Mouse (Mus musculus) left cerebral cortex, adult 8-10 months (tissue): ENCODE data around the gene Edem2. TPM values are rescaled to one million over a fixed set of nuclear protein-coding genes. Genes with fewer than 3 reads are reported as not detected.
"Not testable (repeated sequence)": the region's sequence is repeated elsewhere in the genome, so short reads cannot be mapped to it uniquely, and the experiment has no call there.

Experiments used
- DNase-seq, 2 experiments: peaks; one replicate each; pipeline ENCODE4 v3.0.0; 2022; ENCODE audit warnings: low spot score in 2 of 2
- total RNA-seq, 4 experiments: library from RNA; stranded (reverse); gene quantifications; 2 replicates each; pipeline ENCODE4 v1.2.4; 2022

Gene Edem2
- total RNA-seq, 4 experiments from 2014 or later, result 21.9 to 23.9 (median 23.3) TPM

DNA sequence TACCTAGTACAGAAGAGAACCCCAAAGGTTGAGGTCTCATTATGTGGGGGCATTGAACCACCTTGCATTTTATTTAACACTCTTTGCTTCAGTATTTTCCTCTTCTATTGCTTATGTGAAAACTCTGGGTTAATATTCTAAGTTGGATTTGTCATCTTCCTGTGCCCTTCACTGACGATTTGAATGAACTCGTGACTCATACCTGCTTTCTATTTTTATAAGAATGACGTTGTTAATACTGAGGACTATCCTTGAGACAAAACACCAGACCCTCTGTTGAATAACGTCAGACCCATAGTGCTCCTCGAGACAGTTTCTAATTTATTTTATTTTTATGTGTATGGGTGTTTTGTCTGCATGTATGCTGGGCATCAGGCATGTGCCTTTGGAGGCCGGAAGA is 7.7 kb upstream of the Edem2 start:
- no peak for DNase-seq

DNA sequence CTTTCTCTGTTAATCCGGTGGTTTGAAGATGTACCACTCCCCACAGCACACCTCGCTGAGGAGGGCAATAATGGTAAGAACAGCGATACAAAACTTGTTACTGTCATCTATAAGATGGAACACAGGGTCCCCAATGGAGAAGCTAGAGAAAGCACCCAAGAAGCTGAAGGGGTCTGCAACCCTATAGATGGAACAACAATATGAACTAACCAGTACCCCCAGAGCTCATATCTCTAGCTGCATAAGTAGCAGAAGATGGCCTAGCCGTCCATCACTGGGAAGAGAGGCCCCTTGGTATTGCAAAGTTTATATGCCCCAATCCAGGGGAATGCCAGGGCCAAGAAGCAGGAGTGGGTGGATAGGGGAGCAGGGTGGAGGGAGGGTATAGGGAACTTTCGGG is 6.5 kb upstream of the Edem2 start, which contains the start of gene Gm17581:
TSS of gene Gm17581 (minus strand) at position 101 of the 400 bp plus-strand sequence.
- not testable (repeated sequence) for DNase-seq

DNA sequence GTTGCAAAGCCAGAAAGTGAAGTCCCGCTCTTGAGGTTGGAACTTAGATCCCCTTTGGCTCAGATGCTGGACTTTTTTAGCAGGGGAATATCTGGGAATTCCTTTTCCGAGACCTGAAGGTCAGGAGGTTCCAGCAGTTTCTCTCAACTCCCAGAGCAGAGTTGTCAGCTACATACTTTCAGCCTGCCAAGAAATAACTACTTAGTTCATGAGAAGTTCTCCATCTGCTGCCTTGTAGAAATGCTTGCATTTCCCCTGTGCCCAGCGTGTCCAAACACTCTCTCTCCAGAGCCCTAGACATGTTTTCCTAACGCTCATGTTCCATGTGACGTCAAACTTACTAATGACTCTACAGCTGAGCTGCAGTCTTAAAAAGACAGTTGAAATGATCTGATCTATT is 5.8 kb upstream of the Edem2 start:
- DNase-seq, result no peak

DNA sequence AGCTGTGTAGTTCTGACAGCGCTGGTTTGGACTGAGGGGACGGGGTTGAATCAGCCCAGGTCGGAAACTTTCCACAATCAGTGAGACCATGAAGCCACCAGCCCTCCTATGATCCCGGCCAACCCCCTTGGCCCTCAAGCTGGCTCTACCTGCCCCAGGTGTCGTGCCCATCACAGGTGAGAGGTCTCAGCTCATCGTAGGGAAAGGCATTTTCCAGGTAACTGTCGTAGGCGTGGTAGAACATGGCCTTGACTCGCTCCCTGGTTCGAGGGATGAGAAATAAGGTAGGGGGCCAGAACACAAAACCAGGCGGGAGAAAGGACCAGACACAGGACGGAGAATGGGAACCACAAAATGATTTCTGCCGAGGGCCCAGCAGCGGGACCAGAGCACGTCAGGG is 533 bp downstream of the Edem2 start:
- DNase-seq, result no peak

DNA sequence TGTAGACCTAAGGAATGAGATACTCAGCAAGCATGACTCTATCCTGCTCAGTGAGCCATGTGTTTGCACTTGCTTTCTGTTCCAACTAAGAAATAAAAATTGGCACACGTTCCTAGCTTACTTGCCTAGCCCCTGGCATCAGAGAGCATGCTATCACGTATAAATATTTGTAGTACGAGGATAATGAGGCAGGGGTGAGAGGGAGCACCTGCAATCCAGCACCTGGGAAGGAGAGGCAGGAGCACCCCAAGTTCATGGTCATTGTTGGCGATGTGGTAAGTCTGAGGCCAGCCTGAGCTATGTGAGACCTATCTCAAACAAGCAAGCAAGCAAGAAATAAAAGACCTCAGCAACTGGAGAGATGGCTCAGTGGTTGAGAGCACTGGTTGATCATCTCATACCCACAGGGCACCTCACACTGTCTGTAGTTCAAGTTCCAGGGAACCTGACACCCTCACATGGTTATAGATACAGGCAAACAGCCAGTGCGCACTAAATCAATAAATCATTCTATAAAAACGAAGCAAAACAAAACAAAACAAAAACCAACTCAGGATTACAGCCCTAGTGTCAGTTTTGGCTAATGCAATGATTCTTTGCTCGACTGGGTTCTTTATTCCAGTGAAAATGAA is 1.4 kb downstream of the Edem2 start:
- DNase-seq, result no peak

DNA sequence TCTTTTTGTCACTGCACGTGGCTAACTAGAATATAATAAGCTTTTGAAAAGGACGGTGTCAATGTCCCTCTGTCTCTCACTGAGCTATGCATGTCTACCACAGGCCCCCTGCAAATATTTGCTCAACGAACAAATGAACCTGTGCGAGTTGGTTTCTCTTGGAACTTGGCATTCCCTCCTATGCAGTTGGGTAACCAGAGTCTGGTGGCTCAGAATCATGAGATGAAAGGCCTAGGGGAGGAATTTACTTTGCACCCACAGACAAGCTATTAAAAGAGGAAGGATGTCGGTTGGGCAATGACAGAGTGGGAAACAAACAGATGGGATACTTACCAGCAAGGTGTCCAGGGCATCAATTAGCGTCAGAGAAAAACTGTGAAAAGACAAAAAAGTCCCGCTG is 3.0 kb downstream of the Edem2 start:
- no peak for DNase-seq

DNA sequence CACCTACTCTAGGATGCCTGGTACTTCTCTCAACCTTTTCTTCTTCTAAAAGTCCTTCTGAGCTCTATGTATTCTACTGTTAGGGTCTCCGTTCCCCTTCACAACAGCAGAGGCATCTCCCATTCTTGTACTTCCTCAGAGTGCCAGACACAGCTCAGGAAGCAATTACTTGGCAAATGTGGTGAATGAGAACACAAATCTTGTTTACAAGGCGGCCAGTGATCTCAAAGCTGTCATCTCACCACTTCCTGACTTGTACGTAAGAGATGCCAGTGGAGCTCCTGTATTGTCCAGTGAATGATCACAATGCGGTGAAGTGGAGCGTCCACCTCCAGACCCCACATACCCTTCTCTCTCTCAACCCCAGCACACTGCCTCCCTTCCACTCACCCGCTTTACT is 4.7 kb downstream of the Edem2 start:
- DNase-seq, result no peak

DNA sequence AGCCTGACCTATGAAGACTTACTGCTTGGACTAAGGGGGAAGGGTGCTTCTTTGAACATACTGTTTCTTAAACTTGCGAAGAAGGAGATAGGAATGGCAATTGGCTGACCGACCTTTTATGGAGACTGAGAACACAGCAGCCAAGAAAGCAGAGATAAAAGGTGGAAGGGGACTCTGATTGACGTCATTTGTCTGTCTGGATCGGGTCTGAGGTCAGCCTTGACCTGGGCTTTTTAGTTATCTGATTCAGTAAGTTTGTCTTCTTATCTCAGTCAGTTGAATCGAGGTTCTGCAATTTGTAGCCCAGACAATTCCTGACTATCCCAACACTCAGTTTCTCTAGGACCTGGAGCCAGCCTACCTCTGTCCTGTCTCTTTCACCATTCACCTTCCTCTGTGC is 5.2 kb downstream of the Edem2 start:
- DNase-seq, result no peak

DNA sequence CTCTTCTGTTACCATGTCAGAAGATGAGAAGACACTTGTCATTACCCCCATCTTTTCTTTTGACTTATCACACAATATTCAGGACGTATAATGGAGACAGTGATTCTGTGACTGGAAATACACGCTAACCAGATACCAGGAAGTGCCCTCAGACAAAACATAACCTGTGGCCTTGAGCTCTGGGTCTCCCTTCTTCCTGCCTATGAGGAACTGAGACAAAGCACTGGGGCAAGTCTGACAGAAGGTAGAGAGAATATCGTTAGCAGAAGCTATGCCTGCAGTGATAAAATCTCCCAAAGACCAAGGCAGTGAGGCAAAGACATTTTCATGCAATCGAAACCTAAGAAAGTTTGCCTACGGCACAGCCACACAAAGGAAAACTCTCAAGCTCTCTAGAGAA is 8.7 kb downstream of the Edem2 start:
- no peak for DNase-seq

DNA sequence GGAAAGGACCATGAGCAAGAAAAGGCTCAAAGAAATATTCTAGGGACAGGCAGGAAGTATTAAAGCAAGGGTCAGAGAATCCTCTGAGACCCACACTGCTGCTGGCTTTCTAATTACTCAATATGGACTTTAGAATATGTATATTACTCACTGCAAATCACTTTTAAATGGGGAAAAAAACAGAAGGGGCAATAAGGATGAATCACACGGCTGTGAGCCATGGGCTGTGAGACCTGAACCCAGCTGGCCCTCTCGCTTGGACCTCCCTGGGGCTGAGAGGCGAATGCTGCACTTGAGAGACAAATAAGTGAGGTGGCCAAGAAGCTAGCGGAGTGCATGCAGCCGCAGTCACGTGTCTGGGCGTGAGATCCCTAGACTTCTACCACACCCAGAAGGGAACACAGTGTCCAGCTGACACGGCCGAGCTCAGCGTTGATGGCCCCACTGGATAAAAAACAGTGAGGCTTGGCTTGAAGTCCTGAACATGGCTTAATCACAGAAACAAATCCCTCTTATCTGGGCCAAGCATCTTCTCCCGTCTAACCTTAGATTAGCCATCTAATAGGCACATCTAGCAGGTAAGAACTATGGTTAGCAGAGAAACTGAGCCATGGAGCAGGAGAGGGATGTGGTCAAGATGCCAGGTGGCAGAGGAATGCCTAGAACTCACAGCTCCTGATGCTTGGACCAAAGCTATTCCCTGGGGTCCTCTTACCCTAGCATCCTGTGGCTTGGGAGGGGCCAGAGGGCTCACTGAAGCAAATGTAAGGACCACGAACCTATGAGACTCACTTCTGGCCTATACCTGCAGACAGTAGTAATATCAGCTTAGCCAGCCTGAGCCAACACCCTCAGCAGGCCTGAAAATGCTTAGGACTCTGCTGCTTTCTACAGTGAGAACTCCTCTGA is 11.9 kb downstream of the Edem2 start:
- DNase-seq, result no peak

DNA sequence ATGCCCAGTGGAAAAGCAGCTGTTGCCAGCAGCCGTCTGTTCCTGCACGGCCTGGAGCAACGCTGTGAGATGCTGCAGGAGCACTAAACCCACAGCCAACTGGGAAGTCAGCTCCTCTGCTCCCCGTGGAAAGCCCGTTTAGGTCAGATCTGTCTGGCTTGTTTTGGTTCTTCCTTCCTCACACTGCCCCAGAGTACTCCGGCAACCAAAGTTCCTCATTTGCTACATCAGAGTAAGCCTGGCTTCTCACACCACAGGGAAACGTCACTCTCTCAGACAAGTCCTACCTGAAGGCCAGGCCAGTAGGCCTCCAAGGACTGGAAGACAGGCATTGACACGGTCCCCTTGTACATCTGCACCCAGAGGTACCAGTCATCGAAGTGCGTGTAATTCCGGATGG is 18.7 kb downstream of the Edem2 start:
- no peak for DNase-seq

DNA sequence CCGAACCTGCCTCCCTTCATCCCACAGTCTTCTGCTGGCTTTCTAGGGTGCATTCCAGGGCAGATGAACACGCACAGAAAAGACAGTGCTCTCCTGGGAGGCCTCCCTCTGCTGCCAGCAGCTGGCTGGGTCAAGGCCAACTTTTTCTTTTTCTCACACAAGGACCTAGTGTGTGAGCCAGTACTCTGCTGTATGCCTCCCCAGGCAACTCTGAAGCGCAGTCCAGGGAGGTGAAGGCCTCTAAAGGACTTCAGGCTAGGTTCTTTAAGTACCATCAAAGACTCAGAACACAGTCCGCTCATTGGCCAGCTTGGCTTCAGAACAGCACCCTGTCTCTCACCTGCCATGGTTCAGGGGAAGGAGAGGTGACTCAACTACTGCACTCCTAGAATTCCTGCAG is 22.0 kb downstream of the Edem2 start:
- no peak for DNase-seq

DNA sequence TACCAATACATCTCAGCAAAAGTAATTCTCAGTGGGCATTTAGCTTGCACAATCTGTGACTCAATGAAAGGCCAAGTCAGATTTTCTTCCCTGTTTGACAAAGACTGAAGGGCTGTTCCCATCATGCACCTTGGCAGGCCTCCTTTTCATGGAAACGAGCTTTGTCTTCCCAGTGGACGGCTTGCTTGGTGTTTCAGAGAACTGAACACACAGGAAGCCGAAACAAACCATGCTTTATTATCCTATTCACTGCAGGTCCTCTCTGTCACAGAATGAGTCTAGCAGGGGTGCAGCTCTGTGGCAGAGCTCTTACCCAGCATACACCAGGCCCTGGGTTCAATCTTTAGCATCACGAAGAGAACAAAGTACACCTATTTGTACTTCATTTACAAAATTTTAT is 25.6 kb downstream of the Edem2 start:
- no peak for DNase-seq

DNA sequence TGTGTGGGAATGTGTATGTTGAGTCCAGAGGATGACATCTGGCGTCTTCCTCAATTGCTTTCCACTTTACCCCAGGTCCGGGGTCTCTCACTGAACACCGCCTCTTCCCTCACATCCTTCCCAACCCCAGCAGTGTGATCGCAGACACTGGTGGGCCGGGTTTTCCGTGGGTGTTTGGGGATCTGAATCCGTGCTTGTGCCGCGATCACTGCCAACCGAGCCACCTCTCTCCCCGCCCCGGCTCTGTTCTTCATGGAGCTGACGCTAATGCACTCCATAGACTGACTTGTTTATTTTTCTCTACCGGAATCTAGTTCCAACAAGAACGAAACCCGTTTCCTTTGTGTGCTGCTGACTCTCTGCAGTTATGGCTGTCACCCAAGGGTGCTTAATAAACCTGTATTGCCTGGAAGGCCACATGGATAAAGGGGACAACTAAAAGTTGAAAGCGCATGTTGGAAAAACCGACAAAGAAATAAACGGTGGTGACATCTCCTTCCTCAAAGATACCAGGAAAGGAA is 27.8 kb downstream of the Edem2 start:
- no peak for DNase-seq

DNA sequence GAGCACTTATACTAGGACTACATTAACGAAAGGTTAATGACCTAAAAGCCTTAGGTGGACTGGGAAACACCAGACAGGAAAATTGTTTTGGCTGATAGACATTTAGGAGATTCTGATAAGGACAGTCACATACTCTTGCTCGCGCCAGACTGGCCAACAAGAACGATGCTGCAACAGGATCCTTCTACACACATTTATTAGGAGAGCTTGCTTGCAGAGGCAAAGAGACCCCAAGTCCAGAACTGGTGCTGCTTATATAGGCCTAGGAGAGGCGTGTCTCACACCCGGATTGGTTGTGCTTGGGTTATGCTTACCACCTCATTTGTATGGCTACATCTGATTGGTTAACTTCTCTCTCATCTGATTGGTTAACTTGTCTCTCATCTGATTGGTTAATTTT is 30.8 kb downstream of the Edem2 start:
- not testable (repeated sequence) for DNase-seq

DNA sequence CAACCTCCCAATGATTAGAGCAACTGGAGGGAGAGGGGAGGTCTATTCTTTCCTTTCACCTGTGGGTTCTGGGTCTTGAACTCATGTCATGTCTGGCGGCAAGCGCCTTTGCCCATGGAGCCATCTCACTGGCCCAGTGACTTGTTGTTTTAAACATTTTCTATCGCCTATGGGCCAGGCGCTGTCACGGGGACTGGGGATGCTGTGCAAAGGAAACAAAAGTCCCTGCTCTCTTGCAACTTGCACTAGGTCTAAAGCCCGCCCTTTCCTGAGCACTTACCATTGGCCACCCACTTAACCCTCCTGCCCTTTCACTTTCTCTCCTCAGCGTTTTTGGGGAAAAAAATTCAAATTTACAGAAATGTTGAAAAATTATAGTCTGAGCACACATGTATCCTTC is 32.4 kb downstream of the Edem2 start:
- no peak for DNase-seq

DNA sequence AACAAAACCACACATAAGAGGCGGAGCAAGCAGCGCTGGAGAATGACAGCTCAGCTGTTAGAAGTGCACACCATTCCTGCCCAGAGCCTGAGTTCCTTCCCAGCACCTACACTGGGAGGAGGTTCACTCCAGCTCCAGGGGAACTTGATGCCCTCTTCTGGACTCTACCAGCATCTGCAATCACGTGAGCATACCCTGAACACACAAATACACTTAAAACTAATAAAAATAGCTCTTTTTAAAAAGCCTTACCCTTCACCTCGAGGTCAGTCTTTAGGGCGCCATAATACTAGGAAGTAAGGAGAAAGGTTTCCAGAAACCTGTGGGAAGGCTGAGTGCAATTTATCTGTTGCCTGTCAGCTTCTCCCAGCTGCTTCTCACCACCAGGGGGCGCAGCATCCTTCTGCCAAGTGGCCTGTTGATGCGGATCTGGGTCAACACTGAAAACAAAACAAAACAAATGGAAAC is 33.1 kb downstream of the Edem2 start:
- peak; percentile 47 to 58 for DNase-seq

DNA sequence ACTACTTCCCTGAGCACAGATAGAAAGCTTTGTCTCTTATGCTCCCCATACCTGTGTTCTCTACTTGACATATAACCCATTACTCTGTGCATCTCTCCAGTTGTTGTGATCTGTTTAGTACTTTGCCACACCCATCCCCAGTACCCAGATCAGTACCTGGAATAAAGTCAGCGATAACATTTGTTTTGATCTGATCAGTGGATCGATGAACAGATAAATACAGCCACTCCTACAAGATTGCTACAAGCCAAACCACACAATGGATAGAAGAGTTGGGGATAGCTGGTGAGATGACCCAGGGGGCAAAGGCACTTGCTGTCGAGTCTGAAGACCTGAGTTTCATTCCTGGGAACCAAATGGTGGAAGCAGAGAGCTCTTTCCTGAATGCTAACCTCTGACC is 34.0 kb downstream of the Edem2 start:
- DNase-seq, result no peak

DNA sequence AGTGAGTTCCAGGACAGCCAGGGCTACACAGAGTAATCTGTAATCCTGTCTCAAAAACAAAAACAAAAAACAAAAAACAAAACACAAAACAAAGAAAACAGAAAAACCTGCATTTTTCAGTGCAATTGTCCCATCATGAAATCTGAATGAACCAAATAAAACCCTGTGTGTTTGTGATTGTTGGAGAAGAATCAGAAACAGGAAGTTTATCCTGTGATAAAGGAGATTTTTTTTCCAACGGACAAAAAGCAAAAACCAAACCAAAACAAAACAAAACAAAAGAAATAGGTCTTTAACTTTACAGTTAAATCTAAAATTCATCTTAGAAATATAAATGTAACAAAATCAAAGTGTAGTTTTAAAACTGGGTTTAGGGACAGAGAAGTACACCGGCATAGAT is 34.7 kb downstream of the Edem2 start:
- DNase-seq, result no peak

DNA sequence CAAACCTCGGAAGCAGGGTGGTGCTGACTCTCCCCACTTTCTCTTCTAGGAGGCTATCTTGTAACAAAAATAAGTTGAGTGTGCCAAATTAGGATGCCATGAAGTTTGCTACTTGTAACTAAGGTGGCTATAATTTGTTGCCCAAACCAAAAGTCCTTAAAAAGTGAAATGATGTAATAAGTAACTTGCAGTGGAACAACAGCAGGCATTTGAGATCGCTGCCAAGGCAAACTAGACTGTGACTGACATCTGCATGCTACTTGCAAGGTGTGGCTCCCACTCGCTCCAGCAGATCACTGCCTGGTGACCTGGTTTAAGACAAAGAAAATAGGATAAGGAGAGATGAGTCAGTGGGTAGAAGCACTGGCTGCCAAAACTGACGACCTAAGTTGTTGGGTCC is 36.1 kb downstream of the Edem2 start:
- no peak for DNase-seq

DNA sequence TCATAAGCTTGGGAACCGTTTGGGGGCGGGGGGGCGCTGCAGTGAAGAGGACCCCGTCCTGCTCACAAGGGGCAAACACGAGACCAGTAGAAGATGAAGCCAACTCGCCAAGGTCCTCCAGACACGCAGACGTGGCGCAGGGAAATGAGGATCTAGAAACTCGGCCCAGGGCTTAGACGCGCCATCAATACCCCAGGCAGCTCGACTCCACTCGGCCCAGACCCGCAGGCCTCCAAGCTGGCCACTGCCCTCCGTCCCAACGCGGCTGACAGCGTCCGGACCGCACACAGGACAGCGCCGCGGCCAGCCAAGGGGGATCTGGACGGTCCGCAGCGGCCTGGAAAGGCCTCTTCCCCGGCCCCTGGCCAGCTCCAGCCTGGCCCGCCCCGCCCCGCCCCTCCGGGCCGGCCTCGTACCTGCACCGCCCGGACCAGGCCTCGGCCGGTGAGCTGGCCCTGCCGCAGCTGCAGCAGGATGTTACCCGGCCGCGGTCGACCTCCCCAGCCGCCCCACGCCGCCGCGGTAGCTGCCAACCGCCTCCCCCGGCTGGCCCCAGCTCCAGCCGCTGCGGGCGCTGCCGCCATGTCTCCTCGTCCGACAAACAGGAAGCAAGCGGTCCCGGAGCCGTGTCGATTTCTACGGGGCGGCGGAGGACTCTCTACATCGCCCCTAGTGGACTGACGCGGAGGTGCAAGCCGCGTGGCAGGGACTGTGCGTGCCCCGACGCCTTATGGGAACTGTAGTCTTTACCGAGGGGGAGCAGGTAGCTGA is 37.4 kb downstream of the Edem2 start, which contains the start of gene Trpc4ap:
TSS of gene Trpc4ap (minus strand) at position 662 of the 771 bp plus-strand sequence.
- DNase-seq, result peak; percentile 86 to 98

DNA sequence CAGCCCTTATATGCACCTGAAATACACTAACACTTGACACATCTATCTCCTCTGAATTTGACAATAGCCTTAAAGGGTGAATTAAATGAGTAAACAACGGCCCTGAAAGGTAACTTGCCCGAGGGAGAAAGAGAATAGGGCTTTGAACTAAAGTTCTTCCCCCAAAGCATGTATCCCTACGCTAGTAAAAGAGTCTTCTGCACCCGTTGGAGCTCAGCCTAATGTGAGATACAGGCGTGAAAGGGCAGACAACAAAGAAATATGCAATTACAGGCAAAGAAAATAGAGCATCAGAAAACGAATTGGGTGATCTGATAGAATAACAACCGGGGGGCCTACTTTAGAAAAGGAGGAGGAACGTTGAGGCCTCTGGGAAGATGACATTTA is 37.9 kb downstream of the Edem2 start:
- no peak for DNase-seq
